Mouse (Mus musculus) MEL (cell line): Measurements from ENCODE around the gene Zfpm1. TPM values are rescaled to one million over a fixed set of nuclear protein-coding genes. Genes with fewer than 3 reads are reported as not detected.

Experiments
- DNase-seq: peaks from one replicate; pipeline ENCODE4 v3.0.0; 2011; ENCODE audit warnings: low read depth, low spot score
- H3K27ac ChIP-seq: 2 replicates; pipeline ENCODE4 v1.5.1; 2012; ENCODE audit warnings: low read depth, mild to moderate bottlenecking, control low read depth, low read length, moderate library complexity; ENCODE audit not compliant: control insufficient read depth
- H3K27me3 ChIP-seq, 2 experiments: fragments of 150-350 bp in 1 of 2; sonication (generic) in 1 of 2; 2 replicates each; pipeline ENCODE4 v1.6.1; 2012; ENCODE audit warnings: low read length in 2 of 2, mild to moderate bottlenecking in 2 of 2, improper control_type of control experiment in 1 of 2, moderate library complexity in 1 of 2; ENCODE audit not compliant: insufficient read depth in 2 of 2, control insufficient read depth in 1 of 2
- H3K36me3 ChIP-seq, 2 experiments: 2 replicates each; pipeline ENCODE4 v1.6.1; 2012 to 2014; ENCODE audit warnings: low read length in 2 of 2, improper control_type of control experiment in 1 of 2, inconsistent platforms in 1 of 2, mild to moderate bottlenecking in 1 of 2; ENCODE audit not compliant: insufficient read depth in 2 of 2, control insufficient read depth in 1 of 2
- H3K4me1 ChIP-seq, 2 experiments: fragments of 150-350 bp in 1 of 2; sonication (generic) in 1 of 2; 2 replicates each; pipeline ENCODE4 v1.6.1; 2012; ENCODE audit warnings: low read length in 2 of 2, improper control_type of control experiment in 1 of 2, mild to moderate bottlenecking in 1 of 2; ENCODE audit not compliant: insufficient read depth in 2 of 2, control insufficient read depth in 1 of 2
- H3K4me3 ChIP-seq, 2 experiments: fragments of 150-350 bp in 1 of 2; sonication (generic) in 1 of 2; 2 replicates each; pipeline ENCODE4 v1.5.1; 2012; ENCODE audit warnings: low read depth in 2 of 2, low read length in 2 of 2, mild to moderate bottlenecking in 2 of 2, moderate library complexity in 2 of 2, control low read depth in 1 of 2, improper control_type of control experiment in 1 of 2; ENCODE audit not compliant: control insufficient read depth in 1 of 2, insufficient read depth in 1 of 2
- H3K79me2 ChIP-seq: 2 replicates; pipeline ENCODE4 v1.6.1; 2012; ENCODE audit warnings: mild to moderate bottlenecking, low read length, moderate library complexity; ENCODE audit not compliant: control insufficient read depth, poor library complexity, insufficient read depth
- H3K9ac ChIP-seq: 2 replicates; pipeline ENCODE4 v1.6.1; 2012; ENCODE audit warnings: low read depth, mild to moderate bottlenecking, control low read depth, low read length, moderate library complexity; ENCODE audit not compliant: control insufficient read depth, poor library complexity, severe bottlenecking
- H3K9me3 ChIP-seq: fragments of 150-350 bp; sonication (generic); replicated peaks from 2 replicates; pipeline ENCODE4 v1.6.1; 2012; ENCODE audit warnings: mild to moderate bottlenecking, low read length, improper control_type of control experiment, moderate library complexity; ENCODE audit not compliant: insufficient read depth
- KAT2A ChIP-seq: conservative IDR thresholded peaks from 2 replicates; pipeline ENCODE4 v1.6.1; 2012; ENCODE audit warnings: low read depth, low read length, improper control_type of control experiment, inconsistent platforms
- MAX ChIP-seq: IDR thresholded peaks from 2 replicates; pipeline ENCODE4 v1.6.1; 2011; ENCODE audit warnings: low read length, improper control_type of control experiment
- MAZ ChIP-seq: IDR thresholded peaks from 2 replicates; pipeline ENCODE4 v1.6.1; 2012; ENCODE audit warnings: low read depth, mild to moderate bottlenecking, inconsistent platforms, low read length, improper control_type of control experiment
- POLR2AphosphoS2 ChIP-seq: IDR thresholded peaks from 2 replicates; pipeline ENCODE4 v1.6.1; 2011; ENCODE audit warnings: low read length, improper control_type of control experiment
- TAL1 ChIP-seq: IDR thresholded peaks from 2 replicates; pipeline ENCODE4 v1.6.1; 2012; ENCODE audit warnings: mild to moderate bottlenecking, inconsistent platforms, low read length, moderate library complexity, mixed read lengths
- TCF12 ChIP-seq: IDR thresholded peaks from 2 replicates; pipeline ENCODE4 v1.6.1; 2014; ENCODE audit warnings: low read depth, mild to moderate bottlenecking, inconsistent platforms, low read length, improper control_type of control experiment, moderate library complexity
- UBTF ChIP-seq: IDR thresholded peaks from 2 replicates; pipeline ENCODE4 v1.6.1; 2012; ENCODE audit warnings: low read depth, mild to moderate bottlenecking, inconsistent platforms, low read length, improper control_type of control experiment, moderate library complexity, borderline replicate concordance; ENCODE audit not compliant: insufficient read depth
- polyA plus RNA-seq, 2 experiments: library from polyadenylated mRNA; stranded (reverse) in 1 of 2; unstranded in 1 of 2; fragments of >175 nt in 1 of 2; fragments of >200 nt in 1 of 2; gene quantifications; 2 replicates each; pipeline versions ENCODE4 v1.2.1 to v1.2.4; 2012; ENCODE audit warnings: low replicate concordance in 2 of 2, low read depth in 1 of 2; ENCODE audit not compliant: insufficient read length in 2 of 2, insufficient read depth in 1 of 2, missing spikeins in 1 of 2
- total RNA-seq: library from RNA; depleted of rRNA; stranded (reverse); fragments of 300-350 nt; gene quantifications from 2 replicates; pipeline ENCODE4 v1.2.3, GENCODE M21; 2012; rRNA removed

Gene Zfpm1
- total and polyA plus RNA-seq, 3 experiments, result 133 to 343 (median 260) TPM

- TF ChIP-seq UBTF (no peak), POLR2AphosphoS2 (peak; percentile 92)
- TF ChIP-seq, all 39 proteins: peak for 16
These were observed 94.7 kb downstream of the Zfpm1 start, which contains the start of gene Zc3h18 (continued) for GRCm38 (mm10) chr8:122376365-122377231.

DNA sequence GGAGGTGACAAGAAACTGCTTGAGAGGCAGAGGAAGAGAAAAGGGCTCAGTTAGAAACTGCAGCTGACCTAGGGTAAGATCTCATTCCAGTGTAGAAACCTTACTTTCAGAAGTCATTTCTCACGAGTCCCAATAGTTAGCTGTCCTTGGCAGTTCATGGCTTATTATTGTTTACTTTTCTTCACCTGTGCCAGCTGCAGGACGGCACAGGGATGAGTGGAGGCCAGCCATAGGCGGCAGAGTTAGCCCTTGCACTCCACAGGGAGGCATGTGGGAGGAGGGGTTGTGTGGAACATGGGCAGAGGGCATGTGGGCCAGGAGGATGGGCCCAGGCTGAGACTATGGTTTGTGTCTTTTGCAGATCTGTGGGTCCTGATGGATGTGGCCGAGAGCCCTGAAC, 101.1 kb downstream of the Zfpm1 start:
- H3K4me1 ChIP-seq, result peaks cover 0 to 4% of the 10 kb centered on the region in 2 experiments; a peak in 2 of 4 replicates
- no peak overlapping the region for H3K27ac ChIP-seq
- peaks cover 8 to 31% of the 10 kb centered on the region in 2 experiments for H3K36me3 ChIP-seq
- H3K9ac ChIP-seq, result no peak overlapping the region
- no peaks in the 10 kb centered on the region for H3K27me3 ChIP-seq
- H3K4me3 ChIP-seq, result no peak overlapping the region
- no peaks in the 10 kb centered on the region for H3K9me3 ChIP-seq
- peaks cover 33% of the 10 kb centered on the region for H3K79me2 ChIP-seq
- DNase-seq, result no peak
- TF ChIP-seq TAL1 (no peak), KAT2A (no peak), MAZ (no peak), TCF12 (no peak), POLR2AphosphoS2 (no peak), MAX (no peak)

Other genes with a start within 250 kb of the Zfpm1 start
- gene Trhr2, start 78.6 kb downstream of the Zfpm1 start, total RNA-seq, result 0.12 TPM in 1 of 2 replicates, not detected in the other
- under 1 TPM in 1 of 2 experiments, not detected in 1; 0.07 TPM for gene Trhr2, start 78.6 kb downstream of the Zfpm1 start, polyA plus RNA-seq
- gene Zc3h18, start 94.5 kb downstream of the Zfpm1 start, total RNA-seq, result 84.3 and 98.5 TPM in 2 replicates
- 100 to 1,000 TPM in 1 of 2 experiments, 10 to 100 TPM in 1; 30.2 to 122 TPM for gene Zc3h18, start 94.5 kb downstream of the Zfpm1 start, polyA plus RNA-seq
- gene Il17c, start 139.9 kb downstream of the Zfpm1 start, total RNA-seq, result not detected in 2 replicates
- gene Il17c, start 139.9 kb downstream of the Zfpm1 start, polyA plus RNA-seq, result under 1 TPM in 1 of 2 experiments, not detected in 1; 0.43 TPM
- gene Cyba, start 150.8 kb downstream of the Zfpm1 start, total RNA-seq, result 299 and 344 TPM in 2 replicates
- 100 to 1,000 TPM; 321 to 338 TPM for gene Cyba, start 150.8 kb downstream of the Zfpm1 start, polyA plus RNA-seq
- gene Mvd, start 161.3 kb downstream of the Zfpm1 start, total RNA-seq, result 20.6 and 20.8 TPM in 2 replicates
- gene Mvd, start 161.3 kb downstream of the Zfpm1 start, polyA plus RNA-seq, result 10 to 100 TPM in 1 of 2 experiments, not detected in 1; 25.5 TPM
- not detected in 2 replicates for gene Snai3, start 178.6 kb downstream of the Zfpm1 start, total RNA-seq
- gene Snai3, start 178.6 kb downstream of the Zfpm1 start, polyA plus RNA-seq, result under 1 TPM in 1 of 2 experiments, not detected in 1; 0.06 TPM
- gene Rnf166, start 193.9 kb downstream of the Zfpm1 start, total RNA-seq, result 12.0 and 18.6 TPM in 2 replicates
- 10 to 100 TPM in 1 of 2 experiments, not detected in 1; 37.7 TPM for gene Rnf166, start 193.9 kb downstream of the Zfpm1 start, polyA plus RNA-seq
- 44.4 and 57.4 TPM in 2 replicates for gene Ctu2, start 194.0 kb downstream of the Zfpm1 start, total RNA-seq
- gene Ctu2, start 194.0 kb downstream of the Zfpm1 start, polyA plus RNA-seq, result 10 to 100 TPM in 1 of 2 experiments, not detected in 1; 44.0 TPM